Mouse (Mus musculus): Measurements from ENCODE around the gene B4galnt2. TPM values are rescaled to one million over a fixed set of nuclear protein-coding genes. Genes with fewer than 3 reads are reported as not detected.

Gene B4galnt2
- total RNA-seq, 1 experiment: 1.5 TPM

- Histone ChIP-seq H3K27ac (ENCODE audit: insufficient read depth, low read depth, low read length, poor library complexity, severe bottlenecking) (no peak overlapping the region), H3K4me3 (ENCODE audit: insufficient read depth in 1 of 2, low read depth in 1 of 2, low read length in 2 of 2, poor library complexity in 1 of 2, severe bottlenecking in 1 of 2) (peak overlapping the region in 1 of 2 experiments; percentile 1; a peak in 1 of 4 replicates), H3K9me3 (ENCODE audit: control insufficient read depth, insufficient read depth, low read depth, low read length) (no peaks in the 10 kb centered on the region), H3K36me3 (ENCODE audit: control insufficient read depth, insufficient read depth, low read length, poor library complexity, severe bottlenecking) (no peaks in the 10 kb centered on the region), H3K9ac (ENCODE audit: insufficient read depth, low read depth, low read length, poor library complexity, severe bottlenecking) (no peak overlapping the region), H3K4me1 (ENCODE audit: control insufficient read depth in 2 of 2, insufficient read depth in 2 of 2, low read length in 2 of 2, poor library complexity in 1 of 2) (peaks cover 0 to 9% of the 10 kb centered on the region in 2 experiments; a peak in 1 of 4 replicates)
- peak; percentile 47 for DNase-seq (ENCODE audit: low read depth, low spot score)
- TF ChIP-seq ZNF384 (IDR thresholded peaks at IDR 0.05; ENCODE audit: low read depth, low read length) (no peak), CHD2 (IDR thresholded peaks at IDR 0.05; ENCODE audit: low read depth, low read length) (no peak), MAFK (IDR thresholded peaks at IDR 0.05; ENCODE audit: insufficient read depth, low read depth, low read length) (no peak), ZC3H11A (IDR thresholded peaks at IDR 0.05; ENCODE audit: borderline replicate concordance, low read depth, low read length) (no peak), HCFC1 (IDR thresholded peaks at IDR 0.05; ENCODE audit: borderline replicate concordance, insufficient read depth, low read length) (no peak)
- in situ Hi-C loops (cut with MboI; ENCODE audit: low sequenced_read_pairs in 2 of 2, unreplicated experiment in 2 of 2): no loop called here
Measured at GRCm38 (mm10) chr11:95911579-95911978, 3.1 kb downstream of the B4galnt2 start.

GRCm38 (mm10) chr11:95907805-95908524 lies 6.7 kb downstream of the B4galnt2 start:
- no peak for DNase-seq (ENCODE audit: low read depth, low spot score)
- no peak overlapping the region for H3K9ac ChIP-seq (ENCODE audit: insufficient read depth, low read depth, low read length, poor library complexity, severe bottlenecking)
- H3K4me3 ChIP-seq (ENCODE audit: insufficient read depth in 1 of 2, low read depth in 1 of 2, low read length in 2 of 2, poor library complexity in 1 of 2, severe bottlenecking in 1 of 2): no peak overlapping the region
- no peak overlapping the region for H3K27ac ChIP-seq (ENCODE audit: insufficient read depth, low read depth, low read length, poor library complexity, severe bottlenecking)
- H3K9me3 ChIP-seq (ENCODE audit: control insufficient read depth, insufficient read depth, low read depth, low read length): no peaks in the 10 kb centered on the region
- H3K36me3 ChIP-seq (ENCODE audit: control insufficient read depth, insufficient read depth, low read length, poor library complexity, severe bottlenecking): no peaks in the 10 kb centered on the region
- in situ Hi-C loops (cut with MboI; ENCODE audit: low sequenced_read_pairs in 2 of 2, unreplicated experiment in 2 of 2): no loop called here
- no peak for TF ChIP-seq MAFK (IDR thresholded peaks at IDR 0.05; ENCODE audit: insufficient read depth, low read depth, low read length)
- TF ChIP-seq HCFC1 (IDR thresholded peaks at IDR 0.05; ENCODE audit: borderline replicate concordance, insufficient read depth, low read length): no peak
- TF ChIP-seq ZNF384 (IDR thresholded peaks at IDR 0.05; ENCODE audit: low read depth, low read length): no peak
- no peak for TF ChIP-seq CHD2 (IDR thresholded peaks at IDR 0.05; ENCODE audit: low read depth, low read length)
- TF ChIP-seq ZC3H11A (IDR thresholded peaks at IDR 0.05; ENCODE audit: borderline replicate concordance, low read depth, low read length): no peak
- H3K4me1 ChIP-seq (ENCODE audit: control insufficient read depth in 2 of 2, insufficient read depth in 2 of 2, low read length in 2 of 2, poor library complexity in 1 of 2): peaks cover 2 to 9% of the 10 kb centered on the region in 2 experiments; a peak in 1 of 4 replicates

- Histone ChIP-seq H3K36me3 (ENCODE audit: control insufficient read depth, insufficient read depth, low read length, poor library complexity, severe bottlenecking) (no peaks in the 10 kb centered on the region), H3K9me3 (ENCODE audit: control insufficient read depth, insufficient read depth, low read depth, low read length) (no peaks in the 10 kb centered on the region), H3K9ac (ENCODE audit: insufficient read depth, low read depth, low read length, poor library complexity, severe bottlenecking) (no peak overlapping the region), H3K4me3 (ENCODE audit: insufficient read depth in 1 of 2, low read depth in 1 of 2, low read length in 2 of 2, poor library complexity in 1 of 2, severe bottlenecking in 1 of 2) (no peak overlapping the region), H3K4me1 (ENCODE audit: control insufficient read depth in 2 of 2, insufficient read depth in 2 of 2, low read length in 2 of 2, poor library complexity in 1 of 2) (0 out of 4 replicates have a peak, but pooled peaks cover 0 to 2% of the 10 kb centered on the region in 2 experiments), H3K27ac (ENCODE audit: insufficient read depth, low read depth, low read length, poor library complexity, severe bottlenecking) (no peak overlapping the region)
- no peak for TF ChIP-seq MAFK (IDR thresholded peaks at IDR 0.05; ENCODE audit: insufficient read depth, low read depth, low read length)
- TF ChIP-seq CHD2 (IDR thresholded peaks at IDR 0.05; ENCODE audit: low read depth, low read length): no peak
- no peak for TF ChIP-seq HCFC1 (IDR thresholded peaks at IDR 0.05; ENCODE audit: borderline replicate concordance, insufficient read depth, low read length)
- no peak for TF ChIP-seq ZNF384 (IDR thresholded peaks at IDR 0.05; ENCODE audit: low read depth, low read length)
- no peak for TF ChIP-seq ZC3H11A (IDR thresholded peaks at IDR 0.05; ENCODE audit: borderline replicate concordance, low read depth, low read length)
- DNase-seq (ENCODE audit: low read depth, low spot score): no peak
- in situ Hi-C loops (cut with MboI; ENCODE audit: low sequenced_read_pairs in 2 of 2, unreplicated experiment in 2 of 2): no loop called here
Measured at GRCm38 (mm10) chr11:95904290-95904689, 10.4 kb downstream of the B4galnt2 start.

GRCm38 (mm10) chr11:95896446-95897179 lies 18.1 kb downstream of the B4galnt2 start:
- in situ Hi-C loops (cut with MboI; ENCODE audit: low sequenced_read_pairs in 2 of 2, unreplicated experiment in 2 of 2): no loop called here
- no peak for TF ChIP-seq HCFC1 (IDR thresholded peaks at IDR 0.05; ENCODE audit: borderline replicate concordance, insufficient read depth, low read length)
- TF ChIP-seq CHD2 (IDR thresholded peaks at IDR 0.05; ENCODE audit: low read depth, low read length): no peak
- Histone ChIP-seq H3K9ac (ENCODE audit: insufficient read depth, low read depth, low read length, poor library complexity, severe bottlenecking) (no peak overlapping the region), H3K4me3 (ENCODE audit: insufficient read depth in 1 of 2, low read depth in 1 of 2, low read length in 2 of 2, poor library complexity in 1 of 2, severe bottlenecking in 1 of 2) (no peak overlapping the region), H3K36me3 (ENCODE audit: control insufficient read depth, insufficient read depth, low read length, poor library complexity, severe bottlenecking) (no peaks in the 10 kb centered on the region), H3K27ac (ENCODE audit: insufficient read depth, low read depth, low read length, poor library complexity, severe bottlenecking) (no peak overlapping the region), H3K4me1 (ENCODE audit: control insufficient read depth in 2 of 2, insufficient read depth in 2 of 2, low read length in 2 of 2, poor library complexity in 1 of 2) (0 out of 4 replicates have a peak, but pooled peaks cover 0 to 2% of the 10 kb centered on the region in 2 experiments), H3K9me3 (ENCODE audit: control insufficient read depth, insufficient read depth, low read depth, low read length) (no peaks in the 10 kb centered on the region)
- DNase-seq (ENCODE audit: low read depth, low spot score): no peak

Measured in ES-E14 (cell line).